Mouse (Mus musculus): Measurements from ENCODE around the gene Sbk1.
"Not testable (repeated sequence)": the region's sequence is repeated elsewhere in the genome, so short reads cannot be mapped to it uniquely, and the experiment has no call there.

Gene Sbk1

DNA sequence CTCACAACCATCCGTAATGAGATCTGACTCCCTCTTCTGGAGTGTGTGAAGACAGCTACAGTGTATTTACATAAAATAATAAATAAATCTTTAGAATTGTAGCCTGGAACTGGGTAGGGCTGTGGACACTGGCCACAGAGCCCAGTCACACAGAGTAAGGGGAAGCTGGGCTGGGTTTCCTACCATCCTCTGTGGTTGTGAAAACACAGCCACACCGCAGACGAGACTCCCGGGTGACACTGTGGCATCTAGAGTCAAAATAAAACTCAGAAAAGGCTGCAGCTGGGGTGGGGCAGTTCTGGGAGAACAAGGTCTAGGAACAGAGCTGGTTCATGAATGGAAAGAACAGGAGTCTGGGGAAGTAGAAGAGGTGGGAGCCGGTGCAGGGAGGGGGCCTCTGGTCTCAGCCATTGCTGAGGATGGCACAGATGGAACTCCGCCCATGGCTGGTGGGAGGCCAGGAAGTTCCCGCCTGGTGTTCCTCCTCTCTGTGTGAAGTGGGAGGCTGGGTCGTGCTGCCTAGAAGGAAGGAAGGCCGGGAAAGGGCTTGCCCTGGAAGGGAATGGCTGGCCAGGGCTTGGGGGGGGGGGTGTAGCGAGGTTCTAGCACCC, 15.2 kb downstream of the Sbk1 start:
- no peak for DNase-seq (ENCODE audit: low read depth, low spot score)

DNA sequence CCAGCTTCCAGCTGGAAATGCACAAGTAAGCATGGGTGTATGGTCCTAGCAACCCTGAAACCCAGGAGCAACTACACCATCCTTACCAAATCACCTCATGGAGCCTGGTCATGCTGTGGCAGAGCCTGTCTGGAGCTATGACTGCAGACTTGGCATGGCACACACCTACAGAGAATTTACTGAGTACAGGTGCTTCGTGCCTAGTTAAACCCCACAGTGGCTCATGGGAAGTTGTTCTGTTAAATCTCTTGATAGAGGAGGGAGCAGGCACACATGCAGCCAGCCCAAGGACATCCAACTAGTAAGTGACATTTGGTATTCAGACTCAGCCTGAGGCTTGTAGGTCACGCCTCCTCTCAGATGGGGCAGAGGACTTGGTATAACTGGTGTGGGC, 15.7 kb downstream of the Sbk1 start:
- DNase-seq (ENCODE audit: low read depth, low spot score), result no peak

DNA sequence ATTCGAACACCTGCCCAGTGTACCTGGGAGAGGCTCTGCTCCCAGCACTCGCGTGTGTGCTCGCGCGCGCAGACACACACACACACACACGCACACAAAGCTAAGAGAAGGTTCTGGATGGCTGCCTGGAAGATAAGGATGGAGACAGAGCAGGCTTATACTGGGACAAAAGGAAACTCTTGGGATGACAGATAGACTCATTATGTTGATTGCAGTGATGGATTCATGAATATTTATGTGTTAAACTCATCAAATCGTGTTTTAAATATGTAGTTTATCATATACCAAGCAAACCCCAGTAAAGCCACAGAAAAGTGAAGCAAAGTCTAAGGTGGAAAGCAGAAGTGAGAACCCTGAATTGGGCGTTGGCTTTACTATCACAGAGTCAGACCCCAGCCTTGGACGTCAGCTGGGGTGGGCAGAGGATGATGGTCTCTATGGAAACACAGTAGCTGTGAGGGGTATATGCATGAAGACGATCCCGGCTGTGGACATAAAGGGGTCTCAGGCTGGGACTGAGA, 16.2 kb downstream of the Sbk1 start:
- no peak for DNase-seq (ENCODE audit: low read depth, low spot score)

DNA sequence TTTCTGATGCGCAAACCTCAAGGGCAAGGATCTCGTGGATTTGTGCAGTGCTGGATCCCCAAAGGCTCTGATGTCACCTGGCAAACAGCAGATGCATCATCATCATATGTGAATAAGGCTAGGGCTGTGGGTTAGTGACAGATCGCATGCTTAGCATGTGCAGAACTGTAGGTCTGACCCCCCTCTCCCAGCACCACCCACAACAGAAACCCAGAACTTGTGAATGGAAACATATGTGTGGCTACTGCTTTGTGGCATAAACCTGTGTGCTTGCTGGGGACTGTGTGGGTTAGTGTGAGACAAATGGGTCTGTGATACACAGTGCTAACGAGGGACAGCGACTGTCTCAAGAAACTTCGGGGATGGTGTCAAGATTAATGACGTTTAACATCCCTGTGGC, 17.0 kb downstream of the Sbk1 start:
- DNase-seq (ENCODE audit: low read depth, low spot score), result no peak

DNA sequence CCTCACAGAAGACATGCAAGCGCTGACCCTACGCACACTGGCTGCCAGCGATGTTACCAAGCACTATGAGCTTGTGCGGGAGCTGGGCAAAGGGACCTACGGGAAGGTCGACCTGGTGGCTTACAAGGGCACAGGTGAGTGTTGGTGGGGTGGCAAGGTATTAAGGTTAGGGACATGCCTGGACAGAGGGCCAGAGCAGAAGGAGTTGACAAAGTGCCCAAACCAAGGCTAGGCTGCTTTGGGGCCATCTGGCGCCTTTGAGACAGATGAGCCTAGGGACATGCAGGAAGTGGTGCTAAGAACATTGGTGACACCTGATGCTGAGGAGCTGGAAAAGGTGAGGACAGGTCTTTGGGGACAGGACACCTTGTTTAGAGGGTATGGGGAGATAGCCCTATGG, 17.5 kb downstream of the Sbk1 start:
- DNase-seq (ENCODE audit: low read depth, low spot score), result no peak

DNA sequence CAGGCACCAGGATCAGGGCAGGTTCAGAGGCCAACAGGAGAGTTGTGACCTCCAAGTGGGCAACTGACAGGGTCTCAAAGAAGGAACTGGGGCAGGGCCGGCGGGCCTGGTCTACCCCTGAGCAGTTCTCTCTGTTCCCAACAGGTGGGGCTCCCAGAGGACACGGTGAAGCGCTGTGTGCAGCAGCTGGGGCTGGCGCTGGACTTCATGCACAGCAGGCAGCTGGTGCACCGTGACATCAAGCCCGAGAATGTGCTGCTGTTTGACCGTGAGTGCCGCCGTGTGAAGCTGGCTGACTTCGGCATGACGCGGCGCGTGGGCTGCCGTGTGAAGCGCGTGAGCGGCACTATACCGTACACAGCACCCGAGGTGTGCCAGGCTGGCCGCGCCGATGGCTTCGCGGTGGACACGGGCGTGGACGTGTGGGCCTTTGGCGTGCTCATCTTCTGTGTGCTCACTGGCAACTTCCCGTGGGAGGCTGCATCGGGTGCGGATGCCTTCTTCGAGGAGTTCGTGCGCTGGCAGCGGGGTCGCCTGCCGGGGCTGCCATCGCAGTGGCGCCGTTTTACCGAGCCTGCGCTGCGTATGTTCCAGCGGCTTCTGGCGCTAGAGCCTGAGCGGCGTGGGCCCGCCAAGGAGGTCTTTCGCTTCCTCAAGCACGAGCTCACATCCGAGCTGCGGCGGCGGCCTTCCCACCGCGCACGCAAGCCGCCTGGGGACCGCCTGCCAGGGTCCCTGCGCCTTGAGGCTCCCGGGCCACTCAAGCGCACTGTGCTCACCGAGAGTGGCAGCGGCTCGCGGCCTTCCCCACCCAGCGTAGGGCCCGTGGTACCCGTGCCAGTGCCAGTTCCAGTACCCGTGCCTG, 19.5 kb downstream of the Sbk1 start:
- no peak for DNase-seq (ENCODE audit: low read depth, low spot score)

DNA sequence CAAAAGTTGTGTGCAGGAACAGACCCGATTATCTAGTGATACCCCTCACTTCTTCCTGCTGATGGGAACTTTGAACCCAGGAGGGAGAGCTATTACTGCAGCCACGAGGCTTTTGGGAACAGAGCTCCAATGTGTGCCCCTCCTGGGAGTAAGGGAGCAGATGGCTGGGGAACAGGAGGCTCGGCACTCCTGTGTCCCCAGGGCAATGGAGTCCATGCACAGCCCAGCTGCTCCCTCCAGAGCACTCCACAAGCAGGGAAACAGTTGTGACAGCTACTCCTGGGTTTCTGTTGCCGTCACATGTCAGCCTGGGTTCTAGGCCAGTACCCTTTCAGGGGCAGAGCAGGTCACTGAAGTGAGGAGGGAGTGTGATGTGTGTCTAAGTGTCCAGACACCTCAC, 20.7 kb downstream of the Sbk1 start:
- DNase-seq (ENCODE audit: low read depth, low spot score), result no peak

DNA sequence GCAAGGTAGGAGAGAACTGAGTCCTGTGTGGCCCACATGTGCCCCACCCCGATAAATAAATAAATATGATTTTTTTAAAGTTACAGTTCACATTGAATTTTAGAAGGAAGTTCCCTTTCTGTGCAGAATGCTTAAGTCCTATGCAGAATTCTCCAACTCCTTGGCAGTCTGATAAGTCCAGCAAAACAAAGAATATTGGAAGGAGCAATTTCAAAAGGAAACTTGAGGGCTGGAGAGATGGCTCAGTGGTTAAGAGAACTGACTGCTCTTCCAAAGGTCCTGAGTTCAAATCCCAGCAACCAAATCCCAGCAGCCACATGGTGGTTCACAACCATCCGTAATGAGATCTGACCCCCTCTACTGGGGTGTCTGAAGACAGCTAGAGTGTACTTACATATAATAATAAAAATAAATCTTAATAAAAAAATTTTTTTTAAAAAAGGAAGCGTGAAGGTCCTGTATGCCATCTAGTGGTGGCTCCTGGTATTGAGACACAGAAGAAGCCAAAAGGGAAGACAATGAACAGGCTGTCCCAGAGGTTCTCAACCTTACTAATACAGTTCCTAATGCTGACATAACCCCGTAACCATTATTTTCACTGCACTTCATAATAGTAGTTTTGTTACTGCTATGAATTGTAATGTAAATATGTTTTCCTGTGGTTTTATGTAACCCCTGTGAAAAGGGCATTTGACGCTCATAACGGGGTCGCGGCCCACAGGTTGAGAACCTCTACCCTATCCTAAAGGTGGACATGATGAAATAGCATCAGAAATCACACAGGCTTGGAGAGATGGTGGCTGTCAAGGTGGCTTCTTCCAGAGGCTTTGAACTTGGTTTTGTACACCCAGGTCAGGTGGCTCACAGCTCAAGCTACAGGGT, 25.4 kb downstream of the Sbk1 start:
- no peak for DNase-seq (ENCODE audit: low read depth, low spot score)

DNA sequence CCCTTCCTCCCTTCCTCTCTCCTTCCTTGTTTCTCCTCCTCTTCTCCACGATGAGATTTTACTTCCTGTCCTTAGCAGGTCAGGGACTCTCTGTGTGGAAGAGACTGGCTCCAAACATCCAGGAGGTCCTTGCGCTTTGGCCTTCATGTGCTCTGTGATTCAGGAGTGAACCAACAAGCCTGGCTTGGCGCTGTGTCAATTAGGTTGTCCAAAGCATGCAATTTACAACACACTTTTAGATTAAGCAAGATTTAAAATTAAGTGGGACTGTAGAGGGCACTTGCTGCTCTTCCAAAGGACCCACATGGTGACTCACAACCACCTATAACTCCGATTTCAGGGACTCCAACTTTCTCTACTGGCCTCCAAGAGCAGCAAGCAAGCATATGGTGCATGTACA, 26.4 kb downstream of the Sbk1 start:
- DNase-seq (ENCODE audit: low read depth, low spot score), result no peak

DNA sequence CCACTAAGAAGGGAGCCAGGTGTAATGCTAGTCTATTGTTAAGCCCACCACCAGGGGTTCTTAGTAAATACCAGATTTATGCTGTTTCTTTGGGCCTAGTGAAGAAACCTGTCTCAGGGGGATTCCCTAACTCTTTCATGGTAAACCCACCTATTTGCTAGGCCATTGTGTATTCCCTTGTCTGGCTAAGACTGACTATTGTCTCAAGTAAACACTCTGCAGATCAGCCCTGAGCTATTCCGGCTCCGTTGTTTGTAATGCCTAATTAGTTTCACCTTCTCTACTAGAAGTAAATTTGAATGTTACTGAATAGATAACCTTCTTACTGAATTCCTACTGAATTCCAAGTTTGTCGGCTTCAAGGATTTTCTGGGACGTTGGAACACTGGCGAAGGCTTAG, 29.4 kb downstream of the Sbk1 start:
- DNase-seq (ENCODE audit: low read depth, low spot score), result not testable (repeated sequence)

DNA sequence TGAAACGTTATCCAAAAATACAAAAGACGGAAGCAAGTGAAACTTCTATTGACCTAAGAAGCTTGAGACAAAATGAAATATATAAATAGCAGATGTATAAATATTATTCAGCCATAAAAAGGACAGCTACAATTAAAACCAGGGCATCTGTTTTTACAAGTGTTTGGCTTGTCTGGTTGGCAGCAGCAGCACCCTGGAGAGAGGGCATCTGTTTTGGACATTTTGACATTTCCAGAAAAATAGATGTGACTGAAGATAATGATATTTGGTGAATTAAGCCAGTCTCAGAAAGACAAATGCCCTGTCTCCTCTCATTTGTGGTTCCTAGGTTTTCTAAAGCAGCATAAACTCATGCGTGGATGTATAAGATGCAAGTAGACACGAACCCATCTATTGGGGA, 39.4 kb downstream of the Sbk1 start:
- DNase-seq (ENCODE audit: low read depth, low spot score), result no peak

DNA sequence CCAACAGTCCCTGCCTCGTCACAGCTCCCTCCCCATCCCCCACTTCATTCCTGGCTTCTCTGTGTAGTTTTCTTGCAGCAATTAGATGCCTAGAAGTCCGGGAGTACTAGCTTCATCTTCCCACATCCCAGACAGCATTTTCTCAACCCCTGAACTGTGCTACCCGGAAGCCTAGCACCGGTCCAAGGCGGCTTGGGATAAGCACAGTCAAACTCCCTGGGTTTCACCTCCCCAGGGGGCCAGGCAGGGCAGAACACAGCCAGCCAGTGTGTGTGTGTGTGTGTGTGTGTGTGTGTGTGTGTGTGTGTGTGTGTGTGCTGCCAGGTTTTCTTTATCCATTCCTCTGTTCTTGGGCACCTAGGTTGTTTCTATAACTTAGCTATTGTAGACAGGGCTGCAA, 40.9 kb downstream of the Sbk1 start:
- DNase-seq (ENCODE audit: low read depth, low spot score), result no peak

DNA sequence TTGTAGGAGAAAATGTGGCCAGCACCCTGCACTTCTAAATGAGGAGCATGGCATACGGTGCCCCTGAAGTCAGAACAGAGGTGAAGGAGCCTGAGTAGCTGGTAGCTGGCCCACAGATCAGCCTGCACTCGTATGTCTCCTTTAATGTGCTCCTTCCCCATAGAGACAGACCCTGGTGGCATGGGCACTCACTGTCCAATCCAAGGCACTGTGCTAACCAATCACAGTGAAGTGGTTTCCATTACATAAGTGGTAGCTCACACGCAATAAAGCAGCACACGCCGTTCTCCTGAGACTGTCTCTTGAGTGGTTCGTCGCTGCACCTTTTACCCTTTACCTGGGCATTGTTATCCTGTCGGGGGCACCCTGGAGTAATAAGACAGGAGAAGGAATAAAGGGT, 41.9 kb downstream of the Sbk1 start:
- no peak for DNase-seq (ENCODE audit: low read depth, low spot score)

DNA sequence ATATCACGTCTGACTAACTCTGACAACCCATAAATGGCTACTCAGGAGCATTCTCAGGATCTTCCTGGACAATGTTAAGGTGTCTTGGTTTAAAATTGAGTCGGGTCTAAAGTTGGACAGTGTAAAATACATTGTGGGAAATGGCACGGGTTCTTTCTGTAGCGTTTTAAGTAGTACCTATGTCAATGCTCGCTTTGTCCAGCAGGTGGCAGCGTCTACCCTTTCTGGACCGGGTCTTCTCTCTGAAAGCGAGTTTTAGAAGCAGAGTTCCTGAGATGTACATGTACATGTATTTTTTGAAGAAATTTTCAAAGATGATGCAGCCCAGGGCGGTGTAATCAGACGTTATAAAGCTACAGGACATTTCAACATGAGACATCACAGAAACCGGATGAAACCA, 51.3 kb downstream of the Sbk1 start:
- no peak for DNase-seq (ENCODE audit: low read depth, low spot score)

DNA sequence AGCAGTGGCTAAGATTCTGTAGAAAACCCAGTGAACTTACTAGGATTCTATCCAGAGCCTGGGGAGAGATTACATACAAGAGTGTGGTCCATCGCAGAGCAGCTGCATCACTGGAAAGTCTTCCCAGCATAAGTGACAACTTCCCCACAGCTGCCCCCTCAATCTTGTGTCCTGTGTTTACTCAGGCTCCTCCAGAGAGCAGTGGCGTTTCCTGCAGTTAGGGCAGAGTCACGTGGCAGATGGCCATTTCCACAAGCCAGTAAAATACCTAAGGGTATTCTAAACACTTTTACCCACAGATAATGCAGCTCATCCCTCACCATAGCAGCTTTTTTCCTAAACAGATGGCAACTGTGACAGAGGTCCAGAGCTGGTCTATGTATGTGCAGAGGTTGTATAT, 52.4 kb downstream of the Sbk1 start:
- DNase-seq (ENCODE audit: low read depth, low spot score), result no peak

DNA sequence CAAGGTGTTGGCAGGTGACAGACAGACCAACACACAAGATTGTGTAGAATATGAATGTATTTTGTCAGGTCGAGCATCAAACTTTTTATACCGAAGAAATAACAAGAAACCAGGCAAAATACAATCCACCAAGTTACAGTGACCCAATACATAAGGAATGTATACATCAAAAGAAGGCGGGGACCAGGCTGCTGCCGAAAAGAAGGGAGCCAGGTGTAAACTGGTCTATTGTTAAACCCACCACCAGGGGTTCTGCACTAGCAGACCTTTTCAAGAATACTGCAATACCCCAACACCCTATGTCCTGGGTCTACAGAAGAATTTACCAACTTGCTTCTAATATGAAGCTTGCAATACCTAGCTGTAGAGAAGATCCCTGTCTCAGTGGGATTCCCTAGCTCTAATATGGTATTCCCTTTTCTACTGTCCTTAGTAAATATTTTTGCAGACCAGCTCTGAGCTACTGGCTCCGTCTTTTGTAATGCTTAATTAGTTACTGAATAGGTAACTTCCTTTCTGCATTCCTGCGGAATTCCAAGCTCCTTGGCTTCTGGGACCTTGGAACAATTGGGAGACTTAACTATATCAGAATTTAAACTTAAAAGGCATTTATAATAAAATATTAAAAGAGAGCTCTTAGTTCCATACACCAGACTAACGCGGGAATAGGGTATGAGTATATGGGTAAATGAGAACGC, 53.3 kb downstream of the Sbk1 start:
- not testable (repeated sequence) for DNase-seq (ENCODE audit: low read depth, low spot score)

DNA sequence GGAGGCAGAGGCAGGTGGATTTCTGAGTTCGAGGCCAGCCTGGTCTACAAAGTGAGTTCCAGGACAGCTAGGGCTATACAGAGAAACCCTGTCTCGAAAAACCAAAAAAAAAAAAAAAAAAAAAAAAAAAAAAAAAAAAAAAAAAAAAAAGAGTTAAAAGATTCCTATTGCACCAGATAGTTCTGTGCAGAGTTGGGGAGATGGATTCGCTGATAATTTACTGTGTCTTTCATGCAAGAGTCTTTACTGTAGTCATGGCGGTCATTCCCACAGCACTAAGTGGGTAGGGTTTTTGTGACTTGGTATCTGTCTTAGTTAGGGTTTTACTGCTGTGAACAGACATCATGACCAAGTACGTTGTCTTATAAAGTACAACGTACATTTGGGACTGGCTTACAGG, 56.4 kb downstream of the Sbk1 start:
- DNase-seq (ENCODE audit: low read depth, low spot score), result not testable (repeated sequence)

DNA sequence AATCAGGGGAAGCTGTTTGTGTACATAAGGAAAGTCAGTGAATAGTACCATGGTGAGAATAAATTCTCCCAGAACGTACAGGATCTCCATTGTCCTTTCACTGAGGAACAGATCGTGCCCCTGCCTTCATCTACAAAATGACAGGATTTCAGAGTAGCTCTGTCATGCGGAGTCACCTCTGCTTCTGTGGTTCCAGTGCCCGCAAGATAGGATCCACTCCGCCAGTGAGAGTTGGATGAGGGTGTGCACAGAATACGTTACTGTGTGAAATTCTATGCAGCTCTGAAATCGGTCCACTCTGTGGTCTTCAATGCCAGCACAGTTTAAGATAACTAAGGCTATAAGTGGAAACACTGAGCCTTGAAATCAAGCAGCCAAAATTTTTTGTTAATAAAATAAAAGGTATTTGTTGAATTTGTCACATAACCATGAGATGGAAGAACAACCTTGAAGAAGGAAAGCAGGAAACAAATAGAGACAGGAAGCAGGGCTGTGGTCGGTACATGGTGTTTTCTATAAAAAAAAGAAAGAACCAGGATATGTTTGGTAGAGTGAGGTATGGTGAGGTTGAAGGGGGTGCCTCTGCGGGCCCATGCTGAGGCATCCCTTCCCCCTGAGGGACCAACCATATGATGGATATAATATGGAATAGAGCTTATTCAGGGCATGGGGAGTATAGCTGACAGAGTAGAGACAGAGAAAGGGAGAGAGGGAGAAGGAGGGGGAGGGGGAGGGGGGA, 57.7 kb downstream of the Sbk1 start:
- DNase-seq (ENCODE audit: low read depth, low spot score), result no peak

DNA sequence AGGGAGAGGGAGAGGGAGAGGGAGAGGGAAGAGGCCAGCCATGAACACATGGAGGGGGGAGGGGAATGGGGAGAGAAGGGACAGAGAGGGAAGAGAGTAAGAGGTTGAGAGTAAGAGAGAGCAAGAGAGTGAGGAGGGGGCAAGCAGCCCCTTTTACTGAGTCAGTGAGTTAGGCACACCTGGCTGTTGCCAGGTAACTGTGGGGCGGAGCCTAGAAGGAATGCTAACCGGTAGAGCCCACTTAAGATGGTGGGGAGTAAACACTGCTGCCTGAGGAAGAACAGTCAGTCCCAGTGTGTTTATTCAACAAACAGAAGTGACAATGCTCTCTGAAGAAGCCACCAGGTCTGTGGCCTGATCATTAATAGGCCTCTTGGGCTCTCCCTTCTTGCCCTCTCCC, 58.3 kb downstream of the Sbk1 start:
- no peak for DNase-seq (ENCODE audit: low read depth, low spot score)

DNA sequence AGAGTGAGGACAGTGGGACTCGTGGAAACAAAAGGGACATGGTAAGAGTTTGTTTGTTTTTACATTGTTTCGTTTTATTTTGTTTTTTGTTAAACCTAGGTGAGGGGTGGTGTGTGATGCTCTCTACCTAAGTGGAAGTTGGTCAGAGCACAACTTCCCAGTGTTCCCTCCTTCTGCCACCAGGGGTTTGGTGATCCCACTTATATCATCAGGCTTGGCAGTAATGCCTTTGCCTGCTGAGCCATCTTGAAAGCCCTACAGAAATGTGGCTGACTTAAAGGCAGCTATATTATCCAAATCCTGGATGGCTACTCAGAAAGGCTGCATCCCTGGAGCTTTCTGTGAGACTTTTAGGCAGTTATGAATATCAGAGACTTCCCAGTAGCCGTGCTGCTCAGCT, 60.3 kb downstream of the Sbk1 start:
- DNase-seq (ENCODE audit: low read depth, low spot score), result no peak

DNA sequence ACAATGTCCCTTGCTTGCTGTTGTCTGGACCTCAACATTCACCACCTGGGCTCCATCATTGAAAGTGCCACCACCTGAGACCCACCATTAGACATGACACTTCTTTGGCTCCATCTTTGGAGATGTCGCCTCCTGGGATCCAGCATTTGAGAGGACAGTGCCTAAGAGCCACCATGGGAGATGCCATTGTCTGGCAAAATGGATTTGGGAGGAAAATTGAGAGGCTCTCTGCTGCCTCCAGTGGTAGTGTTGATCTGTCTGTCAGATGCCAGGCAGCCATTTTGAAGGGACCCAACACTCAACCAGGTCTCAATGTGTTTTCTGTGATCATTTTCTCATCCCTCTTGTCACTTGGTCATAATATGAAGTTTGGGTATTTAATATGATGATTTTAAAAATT, 63.1 kb downstream of the Sbk1 start:
- no peak for DNase-seq (ENCODE audit: low read depth, low spot score)
